Mouse (Mus musculus) heart, embryonic 15.5 days (tissue): Measurements from ENCODE around the gene Slc22a6. TPM values are rescaled to one million over a fixed set of nuclear protein-coding genes. Genes with fewer than 3 reads are reported as not detected.

Experiments
- ATAC-seq: fragments of 200-750 bp; cut with Nextera tagmentation; replicated peaks from 2 replicates; pipeline ENCODE4 v1.8.0; 2017; ENCODE audit warnings: low read depth, moderate TSS enrichment; ENCODE audit not compliant: insufficient number of reproducible peaks, insufficient read depth, low FRiP score
- H3K27ac ChIP-seq: fragments of 300-500 bp; sonication (generic); 2 replicates; pipeline ENCODE4 v1.5.1; 2015; ENCODE audit warnings: mild to moderate bottlenecking, inconsistent platforms
- H3K27me3 ChIP-seq: fragments of 300-500 bp; sonication (generic); 2 replicates; pipeline ENCODE4 v1.6.1; 2015; ENCODE audit warnings: inconsistent platforms
- H3K36me3 ChIP-seq: fragments of 300-500 bp; sonication (generic); 2 replicates; pipeline ENCODE4 v1.6.1; 2015; ENCODE audit warnings: mild to moderate bottlenecking, inconsistent platforms
- H3K4me1 ChIP-seq: fragments of 300-500 bp; sonication (generic); replicated peaks from 2 replicates; pipeline ENCODE4 v1.6.1; 2015; ENCODE audit warnings: inconsistent platforms
- H3K4me2 ChIP-seq: fragments of 300-500 bp; sonication (generic); 2 replicates; pipeline ENCODE4 v1.6.1; 2015; ENCODE audit warnings: inconsistent platforms, mild to moderate bottlenecking, moderate library complexity
- H3K4me3 ChIP-seq: fragments of 300-500 bp; sonication (generic); 2 replicates; pipeline ENCODE4 v1.5.1; 2015; ENCODE audit warnings: mild to moderate bottlenecking, inconsistent platforms
- H3K9ac ChIP-seq: fragments of 300-500 bp; sonication (generic); 2 replicates; pipeline ENCODE4 v1.6.1; 2015; ENCODE audit warnings: mild to moderate bottlenecking, inconsistent platforms
- H3K9me3 ChIP-seq: fragments of 300-500 bp; sonication (generic); replicated peaks from 2 replicates; pipeline ENCODE4 v1.6.1; 2016; ENCODE audit warnings: inconsistent platforms
- WGBS: fragments of 180-500 bp; shearing (Covaris S2); methylation state at CpG from one replicate; pipeline ENCODE4 v1.1.7; 2015; ENCODE audit warnings: mixed read lengths; 5-methylcytosine and 5-hydroxymethylcytosine counted together
- polyA plus RNA-seq: library from polyadenylated mRNA; unstranded; fragments of >200 nt; fragmentation: Nextera tagmentation; extraction: Ambion mirVana; gene quantifications from 2 replicates; pipeline ENCODE4 v1.2.1, GENCODE M21; 2015

Slc22a6 gene
- polyA plus RNA-seq = not detected in 2 replicates

GRCm38 (mm10) chr19:8617904-8618303 is at the start of gene Slc22a6:
Gene Slc22a6 (plus strand): TSS chr19:8618039.
- H3K36me3 ChIP-seq = no peaks in the 10 kb centered on the region
- H3K27ac ChIP-seq = no peak within 1 kb of the TSS
- H3K9me3 ChIP-seq = no peaks in the 10 kb centered on the region
- no peak within 1 kb of the TSS for H3K4me3 ChIP-seq
- H3K4me1 ChIP-seq = no peaks in the 10 kb centered on the region
- no peak; the same call in 1 of the 2 replicates for ATAC-seq
- WGBS = 31% methylated on average over 7 of the region's 7 CpGs
- peaks cover 4% of the 10 kb centered on the region; the same call in 1 of the 2 replicates for H3K27me3 ChIP-seq
- H3K4me2 ChIP-seq = no peak within 1 kb of the TSS
- no peak within 1 kb of the TSS for H3K9ac ChIP-seq

- 7% methylated on average over 14 of the region's 14 CpGs for WGBS
Measured at GRCm38 (mm10) chr19:8569453-8569863, 48.4 kb upstream of the Slc22a6 start.

GRCm38 (mm10) chr19:8570341-8571040 is 47.3 kb upstream of the Slc22a6 start:
- Histone ChIP-seq H3K4me2 (no peak overlapping the region), H3K4me3 (no peak overlapping the region), H3K4me1 (peaks cover 11% of the 10 kb centered on the region; the same call in 1 of the 2 replicates), H3K27me3 (no peaks in the 10 kb centered on the region), H3K9me3 (no peaks in the 10 kb centered on the region), H3K9ac (no peak overlapping the region), H3K27ac (no peak overlapping the region), H3K36me3 (no peaks in the 10 kb centered on the region)
- WGBS = 69% methylated on average over 2 of the region's 2 CpGs
- no peak for ATAC-seq

More at GRCm38 (mm10) chr19:8569453-8569863, 48.4 kb upstream of the Slc22a6 start:
- Histone ChIP-seq H3K4me2 (peak overlapping the region; percentile 68), H3K9ac (peak overlapping the region; percentile 41; the same call in 1 of the 2 replicates), H3K4me1 (peaks cover 15% of the 10 kb centered on the region), H3K9me3 (no peaks in the 10 kb centered on the region), H3K27me3 (no peaks in the 10 kb centered on the region), H3K27ac (no peak overlapping the region), H3K4me3 (peak overlapping the region; percentile 40), H3K36me3 (no peaks in the 10 kb centered on the region)
- ATAC-seq = no peak

GRCm38 (mm10) chr19:8571746-8572145 is 46.1 kb upstream of the Slc22a6 start:
- Histone ChIP-seq H3K4me2 (no peak overlapping the region), H3K27ac (no peak overlapping the region), H3K27me3 (no peaks in the 10 kb centered on the region), H3K9ac (no peak overlapping the region), H3K9me3 (no peaks in the 10 kb centered on the region), H3K4me1 (peaks cover 11% of the 10 kb centered on the region; the same call in 1 of the 2 replicates), H3K36me3 (no peaks in the 10 kb centered on the region), H3K4me3 (no peak overlapping the region)
- 42% methylated on average over 7 of the region's 7 CpGs for WGBS
- no peak for ATAC-seq

- Histone ChIP-seq H3K4me1 (peaks cover 11% of the 10 kb centered on the region; the same call in 1 of the 2 replicates), H3K27ac (no peak overlapping the region), H3K36me3 (no peaks in the 10 kb centered on the region), H3K4me3 (no peak overlapping the region), H3K4me2 (no peak overlapping the region), H3K27me3 (no peaks in the 10 kb centered on the region), H3K9ac (no peak overlapping the region), H3K9me3 (no peaks in the 10 kb centered on the region)
- WGBS = 17% methylated on average over 3 of the region's 3 CpGs
- ATAC-seq = no peak
Measured at GRCm38 (mm10) chr19:8572485-8572884, 45.4 kb upstream of the Slc22a6 start.

GRCm38 (mm10) chr19:8577432-8577831 is 40.4 kb upstream of the Slc22a6 start:
- H3K9ac ChIP-seq = no peak overlapping the region
- 83% methylated on average over 4 of the region's 4 CpGs for WGBS

GRCm38 (mm10) chr19:8578293-8578969 is 39.4 kb upstream of the Slc22a6 start:
- Histone ChIP-seq H3K27me3 (no peaks in the 10 kb centered on the region), H3K4me2 (peak overlapping the region; percentile 88), H3K9ac (peak overlapping the region; percentile 50), H3K36me3 (no peaks in the 10 kb centered on the region), H3K4me1 (peaks cover 7% of the 10 kb centered on the region; the same call in 1 of the 2 replicates), H3K4me3 (peak overlapping the region; percentile 45), H3K27ac (no peak overlapping the region), H3K9me3 (no peaks in the 10 kb centered on the region)
- ATAC-seq = no peak
- 6% methylated on average over 24 of the region's 24 CpGs for WGBS

More at GRCm38 (mm10) chr19:8577432-8577831, 40.4 kb upstream of the Slc22a6 start:
- peaks cover 9% of the 10 kb centered on the region; the same call in 1 of the 2 replicates for H3K4me1 ChIP-seq
- H3K4me3 ChIP-seq = no peak overlapping the region
- H3K27me3 ChIP-seq = no peaks in the 10 kb centered on the region
- no peak overlapping the region for H3K4me2 ChIP-seq
- no peak overlapping the region for H3K27ac ChIP-seq
- H3K9me3 ChIP-seq = no peaks in the 10 kb centered on the region
- no peaks in the 10 kb centered on the region for H3K36me3 ChIP-seq
- ATAC-seq = no peak

GRCm38 (mm10) chr19:8578970-8579342 is 38.9 kb upstream of the Slc22a6 start:
- H3K27me3 ChIP-seq = no peaks in the 10 kb centered on the region
- no peak overlapping the region; the same call in 1 of the 2 replicates for H3K9ac ChIP-seq
- no peaks in the 10 kb centered on the region for H3K36me3 ChIP-seq
- no peaks in the 10 kb centered on the region for H3K9me3 ChIP-seq
- H3K4me1 ChIP-seq = peaks cover 7% of the 10 kb centered on the region; the same call in 1 of the 2 replicates
- 58% methylated on average over 2 of the region's 2 CpGs for WGBS
- no peak overlapping the region for H3K27ac ChIP-seq
- H3K4me3 ChIP-seq = peak overlapping the region; percentile 45
- ATAC-seq = no peak
- peak overlapping the region; percentile 88 for H3K4me2 ChIP-seq

GRCm38 (mm10) chr19:8585298-8585697 is 32.5 kb upstream of the Slc22a6 start:
- no peak overlapping the region for H3K4me3 ChIP-seq
- WGBS = 64% methylated on average over 3 of the region's 3 CpGs
- ATAC-seq = no peak
- no peak overlapping the region for H3K9ac ChIP-seq
- H3K36me3 ChIP-seq = no peaks in the 10 kb centered on the region
- no peaks in the 10 kb centered on the region for H3K9me3 ChIP-seq
- no peak overlapping the region for H3K27ac ChIP-seq
- no peaks in the 10 kb centered on the region for H3K27me3 ChIP-seq
- no peak overlapping the region for H3K4me2 ChIP-seq
- no peaks in the 10 kb centered on the region for H3K4me1 ChIP-seq

- Histone ChIP-seq H3K4me1 (no peaks in the 10 kb centered on the region), H3K9ac (no peak overlapping the region), H3K4me3 (no peak overlapping the region), H3K36me3 (no peaks in the 10 kb centered on the region), H3K27ac (no peak overlapping the region), H3K9me3 (no peaks in the 10 kb centered on the region), H3K4me2 (no peak overlapping the region), H3K27me3 (no peaks in the 10 kb centered on the region)
- ATAC-seq = no peak
- WGBS = 88% methylated on average over 2 of the region's 2 CpGs
Measured at GRCm38 (mm10) chr19:8585899-8586298, 31.9 kb upstream of the Slc22a6 start.

GRCm38 (mm10) chr19:8586350-8586749 is 31.5 kb upstream of the Slc22a6 start:
- H3K9me3 ChIP-seq = no peaks in the 10 kb centered on the region
- no peak overlapping the region for H3K4me3 ChIP-seq
- H3K4me2 ChIP-seq = no peak overlapping the region
- no peaks in the 10 kb centered on the region for H3K27me3 ChIP-seq
- no peak overlapping the region for H3K27ac ChIP-seq
- H3K9ac ChIP-seq = no peak overlapping the region
- ATAC-seq = no peak
- 52% methylated on average over 3 of the region's 3 CpGs for WGBS
- H3K36me3 ChIP-seq = no peaks in the 10 kb centered on the region
- H3K4me1 ChIP-seq = no peaks in the 10 kb centered on the region
